Mouse (Mus musculus): ENCODE results near the gene Pard3.
"Not testable (repeated sequence)": the region's sequence is repeated elsewhere in the genome, so short reads cannot be mapped to it uniquely, and the experiment has no call there.

Pard3 gene

DNA sequence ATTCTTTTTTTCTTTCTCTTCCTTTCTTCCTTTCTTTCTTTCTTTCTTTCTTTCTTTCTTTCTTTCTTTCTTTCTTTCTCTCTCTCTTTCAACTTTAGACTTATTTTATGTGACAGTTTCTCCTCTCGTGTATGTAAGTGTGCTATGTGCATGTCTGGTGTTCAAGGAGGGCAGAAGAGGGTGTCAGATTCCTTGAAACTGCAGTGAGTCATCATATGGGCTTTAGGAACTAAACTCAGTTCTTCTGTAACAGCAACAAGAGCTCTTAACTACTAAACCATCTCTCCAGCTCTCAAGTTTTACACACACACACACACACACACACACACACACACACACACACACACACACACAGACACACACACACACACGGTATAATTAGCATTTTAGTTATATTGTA is 106.7 kb downstream of the Pard3 start:
- H3K27me3 ChIP-seq (ENCODE audit: control insufficient read depth, insufficient read depth, low read length, poor library complexity, severe bottlenecking); H3K36me3 ChIP-seq (ENCODE audit: control insufficient read depth, insufficient read depth, low read length, poor library complexity, severe bottlenecking); DNase-seq (ENCODE audit: low read depth, low spot score): not testable (repeated sequence)

DNA sequence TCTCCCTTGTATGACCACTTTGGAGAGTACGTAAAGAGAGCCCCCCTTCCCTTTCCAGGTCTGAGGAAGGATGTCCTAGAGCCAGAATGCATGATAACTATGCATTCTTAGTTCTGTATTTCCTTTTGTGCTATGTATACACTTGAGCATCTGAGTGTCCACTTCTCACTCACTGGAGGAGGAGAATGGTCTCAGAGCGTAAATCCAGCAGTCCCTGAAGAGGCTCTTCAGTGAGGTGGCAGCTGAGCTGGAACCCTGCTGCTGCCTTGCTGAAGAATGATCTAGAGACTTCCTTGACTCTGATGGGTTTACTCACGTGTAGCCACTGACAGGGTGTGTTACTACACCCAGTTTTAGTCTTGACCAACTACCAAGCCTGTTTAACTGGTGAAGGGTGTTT is 107.2 kb downstream of the Pard3 start:
- Histone ChIP-seq H3K27me3 (ENCODE audit: control insufficient read depth, insufficient read depth, low read length, poor library complexity, severe bottlenecking) (no peaks in the 10 kb centered on the region), H3K36me3 (ENCODE audit: control insufficient read depth, insufficient read depth, low read length, poor library complexity, severe bottlenecking) (no peaks in the 10 kb centered on the region)
- no peak for DNase-seq (ENCODE audit: low read depth, low spot score)

DNA sequence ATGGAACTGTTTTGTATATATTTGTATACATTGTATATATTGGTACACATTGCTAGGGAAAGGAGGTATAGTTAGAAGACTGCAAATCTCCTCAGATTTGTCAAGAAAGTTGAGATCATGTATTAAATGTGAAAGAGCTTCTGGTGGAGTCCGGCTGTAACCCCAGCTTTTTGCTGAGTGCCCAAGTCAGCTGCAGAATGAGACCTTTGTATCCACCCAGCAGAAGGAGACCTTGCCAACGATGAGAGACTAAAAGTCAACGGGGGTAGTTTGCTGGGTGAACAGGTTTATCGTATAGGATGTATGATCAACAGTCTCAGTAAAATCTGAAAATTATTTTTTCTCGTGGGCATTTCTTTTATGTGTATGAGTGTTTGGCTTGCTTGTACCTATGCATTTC is 109.8 kb downstream of the Pard3 start:
- H3K27me3 ChIP-seq (ENCODE audit: control insufficient read depth, insufficient read depth, low read length, poor library complexity, severe bottlenecking) = no peaks in the 10 kb centered on the region

DNA sequence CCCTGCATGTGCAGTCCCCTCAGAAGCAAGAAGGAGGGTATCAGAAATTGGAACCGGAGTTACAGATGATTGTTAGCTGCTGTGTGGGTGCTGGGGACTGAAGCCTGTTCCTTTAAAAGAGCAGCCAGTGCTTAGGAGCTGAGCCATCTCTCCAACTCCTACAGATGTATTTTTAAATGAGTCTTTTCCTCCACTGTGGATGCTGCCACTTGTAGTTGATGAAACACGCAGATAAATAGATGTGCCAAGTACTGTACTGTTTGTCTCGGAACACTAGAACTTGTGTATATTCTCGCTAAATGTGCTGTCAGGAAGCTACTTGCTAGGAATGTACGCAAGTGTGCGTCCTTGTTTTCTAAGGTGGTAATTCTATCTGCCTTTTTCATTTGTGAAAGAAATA is 110.7 kb downstream of the Pard3 start:
- H3K27me3 ChIP-seq (ENCODE audit: control insufficient read depth, insufficient read depth, low read length, poor library complexity, severe bottlenecking) = no peaks in the 10 kb centered on the region
- H3K36me3 ChIP-seq (ENCODE audit: control insufficient read depth, insufficient read depth, low read length, poor library complexity, severe bottlenecking) = no peaks in the 10 kb centered on the region
- no peak for DNase-seq (ENCODE audit: low read depth, low spot score)

More for the DNA sequence above, 109.8 kb downstream of the Pard3 start:
- DNase-seq (ENCODE audit: low read depth, low spot score) = no peak
- no peaks in the 10 kb centered on the region for H3K36me3 ChIP-seq (ENCODE audit: control insufficient read depth, insufficient read depth, low read length, poor library complexity, severe bottlenecking)

DNA sequence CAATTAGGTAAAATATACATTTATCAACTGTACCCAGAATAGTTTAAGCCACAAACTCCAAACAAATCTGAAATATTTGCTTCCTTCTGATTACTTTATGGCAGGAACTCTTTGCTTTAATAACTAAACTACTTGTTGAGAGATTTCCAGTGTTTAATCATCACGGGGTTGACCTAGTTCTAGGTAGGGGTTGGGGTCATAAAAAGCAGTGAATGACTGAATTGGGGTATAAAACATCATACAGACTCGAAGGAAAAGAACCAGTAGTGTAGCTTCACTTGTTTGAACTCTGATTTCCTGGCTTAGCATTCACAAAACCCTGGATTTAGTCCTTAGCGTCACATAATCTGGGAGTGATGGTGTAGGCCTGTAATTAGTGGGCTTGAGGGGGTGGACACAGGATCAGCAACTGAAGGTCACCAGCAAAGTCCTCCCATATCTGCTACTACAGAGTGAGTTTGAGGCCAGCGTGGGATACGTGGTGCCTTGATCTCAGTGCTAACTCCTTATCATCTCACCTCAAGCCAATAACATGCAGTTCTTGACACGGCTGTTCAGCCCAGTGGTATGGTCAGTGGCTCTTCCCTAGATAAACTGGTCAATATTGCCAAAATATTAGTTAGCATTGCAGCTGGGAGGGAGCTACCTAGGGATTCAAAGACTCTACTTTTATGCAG is 111.6 kb downstream of the Pard3 start:
- H3K36me3 ChIP-seq (ENCODE audit: control insufficient read depth, insufficient read depth, low read length, poor library complexity, severe bottlenecking) = no peaks in the 10 kb centered on the region
- DNase-seq (ENCODE audit: low read depth, low spot score) = no peak
- no peaks in the 10 kb centered on the region for H3K27me3 ChIP-seq (ENCODE audit: control insufficient read depth, insufficient read depth, low read length, poor library complexity, severe bottlenecking)

DNA sequence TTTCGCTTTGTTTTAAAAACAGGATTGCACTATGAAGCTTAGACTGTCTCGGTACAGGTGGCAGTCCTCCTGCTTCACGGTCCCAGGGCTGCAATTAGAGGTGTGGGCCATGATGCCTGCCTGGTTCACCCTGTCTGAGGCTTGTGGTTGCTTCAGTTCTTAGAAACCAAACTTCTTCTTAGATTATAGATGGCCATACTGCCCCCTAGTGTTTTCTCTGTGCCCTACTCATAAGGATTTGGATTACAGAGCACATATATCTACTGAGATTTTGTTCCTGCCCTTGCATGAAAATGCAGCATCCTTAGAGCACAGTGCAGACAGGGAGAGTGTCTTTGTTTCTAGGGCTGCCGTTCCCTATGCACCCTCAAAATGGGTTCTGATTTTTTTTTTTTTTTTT is 114.9 kb downstream of the Pard3 start:
- no peaks in the 10 kb centered on the region for H3K27me3 ChIP-seq (ENCODE audit: control insufficient read depth, insufficient read depth, low read length, poor library complexity, severe bottlenecking)
- peak; percentile 53 for DNase-seq (ENCODE audit: low read depth, low spot score)
- no peaks in the 10 kb centered on the region for H3K36me3 ChIP-seq (ENCODE audit: control insufficient read depth, insufficient read depth, low read length, poor library complexity, severe bottlenecking)

DNA sequence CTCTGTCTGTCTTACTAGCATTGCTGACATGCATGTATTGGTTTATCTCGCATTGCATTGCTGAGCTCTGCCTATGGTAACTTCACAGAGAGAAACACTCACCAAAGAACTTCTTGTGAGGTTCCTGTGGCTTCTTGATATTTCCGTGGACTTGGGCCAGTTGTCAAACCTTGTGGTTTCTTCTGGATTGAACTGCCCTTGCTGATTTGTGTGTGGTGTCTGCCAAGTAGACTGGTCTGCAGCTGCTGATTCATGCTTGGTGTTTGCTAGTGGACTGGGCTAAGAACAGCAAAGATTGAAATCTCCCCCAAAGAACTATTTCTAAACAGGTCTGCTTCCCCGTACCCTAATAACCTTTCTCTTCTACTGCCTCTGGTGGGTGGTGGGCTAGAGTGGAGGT is 117.6 kb downstream of the Pard3 start:
- no peak for DNase-seq (ENCODE audit: low read depth, low spot score)
- Histone ChIP-seq H3K36me3 (ENCODE audit: control insufficient read depth, insufficient read depth, low read length, poor library complexity, severe bottlenecking) (no peaks in the 10 kb centered on the region), H3K27me3 (ENCODE audit: control insufficient read depth, insufficient read depth, low read length, poor library complexity, severe bottlenecking) (no peaks in the 10 kb centered on the region)

- Histone ChIP-seq H3K36me3 (ENCODE audit: control insufficient read depth, insufficient read depth, low read length, poor library complexity, severe bottlenecking) (no peaks in the 10 kb centered on the region), H3K27me3 (ENCODE audit: control insufficient read depth, insufficient read depth, low read length, poor library complexity, severe bottlenecking) (no peaks in the 10 kb centered on the region)
- no peak for DNase-seq (ENCODE audit: low read depth, low spot score)
Observed at GRCm38 (mm10) chr8:127182065-127182464, 118.4 kb downstream of the Pard3 start.

- no peaks in the 10 kb centered on the region for H3K36me3 ChIP-seq (ENCODE audit: control insufficient read depth, insufficient read depth, low read length, poor library complexity, severe bottlenecking)
- no peak for DNase-seq (ENCODE audit: low read depth, low spot score)
- H3K27me3 ChIP-seq (ENCODE audit: control insufficient read depth, insufficient read depth, low read length, poor library complexity, severe bottlenecking) = no peaks in the 10 kb centered on the region
Observed at GRCm38 (mm10) chr8:127183533-127183932, 119.8 kb downstream of the Pard3 start.

DNA sequence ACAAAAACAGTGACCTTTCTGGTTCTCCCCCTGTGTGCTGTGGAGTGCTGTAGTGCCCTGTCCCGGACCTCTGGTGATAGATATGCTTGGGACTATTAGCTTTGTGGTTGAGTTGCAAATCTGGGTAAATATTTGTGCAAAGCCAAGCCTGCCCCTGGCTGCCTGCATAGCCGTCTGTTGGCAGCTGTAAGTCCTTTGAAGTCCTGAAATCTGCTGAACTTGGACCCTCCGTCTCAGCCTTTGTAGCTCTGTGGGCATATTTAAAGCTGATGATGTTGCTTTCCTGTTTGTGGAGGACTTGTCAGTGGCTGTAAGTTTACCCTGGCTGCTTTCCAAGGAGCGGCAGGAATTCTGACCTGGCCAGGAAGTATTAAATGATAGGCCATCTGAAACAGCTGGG is 120.3 kb downstream of the Pard3 start:
- no peaks in the 10 kb centered on the region for H3K27me3 ChIP-seq (ENCODE audit: control insufficient read depth, insufficient read depth, low read length, poor library complexity, severe bottlenecking)
- no peak for DNase-seq (ENCODE audit: low read depth, low spot score)

GRCm38 (mm10) chr8:127185897-127186296 is 122.2 kb downstream of the Pard3 start:
- H3K27me3 ChIP-seq (ENCODE audit: control insufficient read depth, insufficient read depth, low read length, poor library complexity, severe bottlenecking) = no peaks in the 10 kb centered on the region
- no peak for DNase-seq (ENCODE audit: low read depth, low spot score)
- H3K36me3 ChIP-seq (ENCODE audit: control insufficient read depth, insufficient read depth, low read length, poor library complexity, severe bottlenecking) = no peaks in the 10 kb centered on the region

More for the DNA sequence above, 120.3 kb downstream of the Pard3 start:
- H3K36me3 ChIP-seq (ENCODE audit: control insufficient read depth, insufficient read depth, low read length, poor library complexity, severe bottlenecking) = no peaks in the 10 kb centered on the region

GRCm38 (mm10) chr8:127188671-127189070 is 125.0 kb downstream of the Pard3 start:
- no peak for DNase-seq (ENCODE audit: low read depth, low spot score)

DNA sequence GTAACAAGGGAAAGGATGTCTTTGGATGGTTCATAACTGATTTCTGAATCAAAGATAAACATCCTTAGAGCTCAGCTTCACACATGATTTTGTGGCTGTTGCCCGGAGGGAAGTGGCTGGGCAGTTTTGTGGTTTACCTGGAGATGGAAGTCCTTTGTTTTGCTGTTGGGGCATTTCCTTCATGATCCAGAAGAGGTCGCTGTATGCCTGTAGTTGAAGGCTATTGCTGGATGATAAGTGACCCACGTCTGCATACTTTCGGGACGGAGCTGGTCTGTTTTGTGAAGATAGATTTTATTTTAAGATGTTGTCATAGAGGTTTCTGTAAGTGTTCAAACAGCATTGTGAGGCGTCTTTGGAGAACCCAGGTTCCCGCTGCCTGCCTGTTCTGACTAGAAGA is 126.7 kb downstream of the Pard3 start:
- no peaks in the 10 kb centered on the region for H3K27me3 ChIP-seq (ENCODE audit: control insufficient read depth, insufficient read depth, low read length, poor library complexity, severe bottlenecking)
- DNase-seq (ENCODE audit: low read depth, low spot score) = peak; percentile 21

More at GRCm38 (mm10) chr8:127188671-127189070, 125.0 kb downstream of the Pard3 start:
- H3K36me3 ChIP-seq (ENCODE audit: control insufficient read depth, insufficient read depth, low read length, poor library complexity, severe bottlenecking) = no peaks in the 10 kb centered on the region
- no peaks in the 10 kb centered on the region for H3K27me3 ChIP-seq (ENCODE audit: control insufficient read depth, insufficient read depth, low read length, poor library complexity, severe bottlenecking)

GRCm38 (mm10) chr8:127191387-127191786 is 127.7 kb downstream of the Pard3 start:
- Histone ChIP-seq H3K36me3 (ENCODE audit: control insufficient read depth, insufficient read depth, low read length, poor library complexity, severe bottlenecking) (no peaks in the 10 kb centered on the region), H3K27me3 (ENCODE audit: control insufficient read depth, insufficient read depth, low read length, poor library complexity, severe bottlenecking) (no peaks in the 10 kb centered on the region)
- DNase-seq (ENCODE audit: low read depth, low spot score) = peak; percentile 36

More for the DNA sequence above, 126.7 kb downstream of the Pard3 start:
- no peaks in the 10 kb centered on the region for H3K36me3 ChIP-seq (ENCODE audit: control insufficient read depth, insufficient read depth, low read length, poor library complexity, severe bottlenecking)

DNA sequence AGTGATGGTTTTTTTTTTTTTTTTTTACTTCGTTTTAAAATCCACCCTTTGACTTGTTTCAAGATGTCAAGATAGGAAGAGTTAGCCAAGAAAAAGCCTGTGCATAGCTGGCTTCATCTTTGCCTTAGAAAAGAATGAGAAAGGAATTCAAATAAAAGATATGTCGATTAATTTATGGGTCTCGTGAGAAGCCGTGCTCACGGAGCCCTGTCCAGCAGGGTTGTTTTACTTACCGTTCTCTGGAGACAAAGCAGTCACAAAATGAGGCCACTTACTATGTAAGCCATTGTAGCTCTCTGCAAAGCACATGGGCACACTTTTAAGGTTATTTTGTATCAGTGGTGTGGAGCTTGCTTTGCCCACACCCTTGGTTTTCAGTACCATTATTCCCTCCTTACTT is 128.1 kb downstream of the Pard3 start:
- no peaks in the 10 kb centered on the region for H3K27me3 ChIP-seq (ENCODE audit: control insufficient read depth, insufficient read depth, low read length, poor library complexity, severe bottlenecking)
- no peak for DNase-seq (ENCODE audit: low read depth, low spot score)
- H3K36me3 ChIP-seq (ENCODE audit: control insufficient read depth, insufficient read depth, low read length, poor library complexity, severe bottlenecking) = no peaks in the 10 kb centered on the region

GRCm38 (mm10) chr8:127192331-127192730 is 128.6 kb downstream of the Pard3 start:
- no peak for DNase-seq (ENCODE audit: low read depth, low spot score)
- Histone ChIP-seq H3K27me3 (ENCODE audit: control insufficient read depth, insufficient read depth, low read length, poor library complexity, severe bottlenecking) (no peaks in the 10 kb centered on the region), H3K36me3 (ENCODE audit: control insufficient read depth, insufficient read depth, low read length, poor library complexity, severe bottlenecking) (no peaks in the 10 kb centered on the region)

All from splenic B cell, adult 2 months (primary cell).